Mouse (Mus musculus) ES-Bruce4 (cell line): ENCODE measurements around the gene Tsnax.

Source experiments
- CTCF ChIP-seq: IDR thresholded peaks from one replicate; pipeline ENCODE4 v1.8.1; 2011; ENCODE audit warnings: low read depth, low read length
- EP300 ChIP-seq: IDR thresholded peaks from 2 replicates; pipeline ENCODE4 v1.6.1; 2011; ENCODE audit warnings: low read depth, low read length; ENCODE audit not compliant: insufficient read depth

DNA sequence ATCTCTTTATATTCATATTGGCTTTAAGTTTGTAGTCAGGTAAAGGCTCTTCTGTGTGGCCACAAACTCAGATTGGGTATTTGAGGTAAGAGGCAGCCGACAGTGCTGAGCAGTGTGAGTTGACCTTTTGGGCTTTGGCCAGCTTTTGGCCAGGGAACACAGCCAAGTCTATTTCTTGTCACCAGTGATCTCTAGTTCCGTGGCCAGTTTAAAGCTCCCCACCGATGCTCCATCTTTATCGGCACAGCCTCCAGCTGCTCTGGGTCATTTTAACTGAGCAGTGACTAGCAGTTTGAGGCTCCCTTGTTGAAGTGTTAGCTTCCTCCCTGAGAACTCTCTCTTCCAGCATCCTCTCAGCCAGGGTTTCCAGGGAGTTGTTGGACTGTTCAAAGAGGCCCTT lies 70.9 kb downstream of the Tsnax start:
- TF ChIP-seq EP300 (no peak), CTCF (no peak)
